Mouse (Mus musculus) limb, embryonic 11.5 days (tissue): ENCODE results near the gene Pcnx4. TPM values are rescaled to one million over a fixed set of nuclear protein-coding genes. Genes with fewer than 3 reads are reported as not detected.

Experiments used
- ATAC-seq: fragments of 200-750 bp; cut with Nextera tagmentation; 2 replicates; pipeline ENCODE4 v1.8.0; 2017; ENCODE audit warnings: low read depth; ENCODE audit not compliant: insufficient number of reproducible peaks, low FRiP score, low TSS enrichment
- DNase-seq: peaks from one replicate; pipeline ENCODE4 v3.0.0-alpha.2; 2015; ENCODE audit warnings: low spot score
- H3K27ac ChIP-seq: fragments of 300-500 bp; sonication (generic); replicated peaks from 2 replicates; pipeline ENCODE4 v1.5.1; 2014; ENCODE audit warnings: low read depth, mild to moderate bottlenecking, low read length
- H3K27me3 ChIP-seq: fragments of 300-500 bp; sonication (generic); 2 replicates; pipeline ENCODE4 v1.6.1; 2014; ENCODE audit warnings: mild to moderate bottlenecking, low read length, mixed read lengths; ENCODE audit not compliant: control insufficient read depth, insufficient read depth
- H3K36me3 ChIP-seq: fragments of 300-500 bp; sonication (generic); 2 replicates; pipeline ENCODE4 v1.6.1; 2014; ENCODE audit warnings: mild to moderate bottlenecking, low read length, moderate library complexity, mixed read lengths; ENCODE audit not compliant: control insufficient read depth, insufficient read depth
- H3K4me1 ChIP-seq: fragments of 300-500 bp; sonication (generic); 2 replicates; pipeline ENCODE4 v1.6.1; 2014; ENCODE audit warnings: low read length, mixed read lengths; ENCODE audit not compliant: control insufficient read depth, insufficient read depth
- H3K4me2 ChIP-seq: fragments of 300-500 bp; sonication (generic); 2 replicates; pipeline ENCODE4 v1.6.1; 2014; ENCODE audit warnings: low read depth, mild to moderate bottlenecking, moderate library complexity; ENCODE audit not compliant: severe bottlenecking
- H3K4me3 ChIP-seq: fragments of 300-500 bp; sonication (generic); 2 replicates; pipeline ENCODE4 v1.5.1; 2014; ENCODE audit warnings: low read depth, low read length
- H3K9ac ChIP-seq: fragments of 300-500 bp; sonication (generic); 2 replicates; pipeline ENCODE4 v1.6.1; 2014; ENCODE audit warnings: mild to moderate bottlenecking, low read length
- H3K9me3 ChIP-seq: fragments of 300-500 bp; sonication (generic); 2 replicates; pipeline ENCODE4 v1.6.1; 2016; ENCODE audit warnings: low read length; ENCODE audit not compliant: control insufficient read depth
- WGBS: fragments of 180-500 bp; shearing (Covaris S2); extraction: QIAGEN DNeasy Blood & Tissue Kit; methylation state at CpG from one replicate; pipeline ENCODE4 v1.1.7; 2014; 5-methylcytosine and 5-hydroxymethylcytosine counted together
- polyA plus RNA-seq: library from polyadenylated mRNA; unstranded; fragments of >200 nt; fragmentation: Nextera tagmentation; extraction: Ambion mirVana; gene quantifications from 2 replicates; pipeline ENCODE4 v1.2.1, GENCODE M21; 2014

Pcnx4 gene
- polyA plus RNA-seq, 1 experiment from 2014 or later: 13.0 TPM

DNA sequence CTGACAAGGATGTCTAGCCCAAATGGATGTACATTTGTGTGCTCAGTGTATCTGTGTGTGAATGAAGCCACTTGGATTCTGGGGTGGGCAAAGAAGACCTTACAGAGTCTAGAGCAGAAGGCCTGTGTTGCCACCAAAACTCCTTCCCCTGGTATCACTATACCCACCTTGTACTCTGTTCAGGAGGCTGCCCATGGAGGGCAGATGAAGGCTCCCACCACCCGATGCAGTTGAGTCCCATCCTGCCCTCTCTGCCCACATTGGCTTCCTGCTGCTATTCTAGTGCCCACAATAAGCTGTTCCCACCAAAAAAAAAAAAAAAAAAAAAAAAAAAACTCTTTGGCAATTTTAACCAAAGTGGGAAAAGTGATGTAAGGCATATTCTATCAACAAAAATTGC, 85.3 kb downstream of the Pcnx4 start:
- no peaks in the 10 kb centered on the region for H3K36me3 ChIP-seq
- 84% methylated on average over 1 of the region's 1 CpGs for WGBS
- DNase-seq: no peak
- H3K4me2 ChIP-seq: no peak overlapping the region
- H3K4me3 ChIP-seq: no peak overlapping the region
- no peak for ATAC-seq
- H3K27me3 ChIP-seq: no peaks in the 10 kb centered on the region
- no peaks in the 10 kb centered on the region for H3K9me3 ChIP-seq
- H3K9ac ChIP-seq: no peak overlapping the region
- no peak overlapping the region for H3K27ac ChIP-seq
- no peaks in the 10 kb centered on the region for H3K4me1 ChIP-seq

DNA sequence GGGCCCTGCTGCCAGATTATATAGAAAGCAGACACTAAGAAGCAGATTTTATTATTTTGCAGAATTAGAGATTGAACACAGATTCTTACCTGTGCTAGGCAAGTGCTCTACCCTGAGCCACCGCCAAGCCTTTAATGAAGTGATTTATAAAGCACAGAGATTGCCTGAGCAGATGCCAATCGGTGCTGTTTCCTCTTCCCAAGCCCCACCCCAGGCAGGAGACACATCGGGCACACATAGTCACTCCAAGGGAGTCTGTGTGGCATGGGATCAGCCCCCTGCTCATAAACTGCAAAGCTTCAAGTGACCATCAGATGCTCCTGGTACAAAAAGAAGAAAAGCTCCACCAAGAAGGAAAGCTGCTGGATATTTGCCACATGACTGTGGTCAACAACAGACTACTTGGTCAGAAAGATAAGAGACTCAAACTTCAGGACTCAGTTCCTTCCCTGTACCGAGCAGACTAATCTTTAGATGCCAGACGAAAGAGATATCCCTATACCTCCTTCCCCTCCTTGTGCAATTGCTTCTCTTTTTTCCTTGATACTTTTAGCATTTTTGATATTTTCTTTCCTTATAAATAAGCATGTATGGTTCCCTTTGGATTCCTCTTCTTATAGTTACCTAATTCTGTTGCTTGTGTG, 86.8 kb downstream of the Pcnx4 start:
- Histone ChIP-seq H3K9ac (no peak overlapping the region), H3K4me3 (no peak overlapping the region), H3K4me2 (no peak overlapping the region), H3K36me3 (no peaks in the 10 kb centered on the region), H3K27me3 (no peaks in the 10 kb centered on the region), H3K4me1 (no peaks in the 10 kb centered on the region), H3K27ac (no peak overlapping the region), H3K9me3 (no peaks in the 10 kb centered on the region)
- ATAC-seq: no peak
- DNase-seq: no peak
- 80% methylated on average over 5 of the region's 5 CpGs for WGBS

DNA sequence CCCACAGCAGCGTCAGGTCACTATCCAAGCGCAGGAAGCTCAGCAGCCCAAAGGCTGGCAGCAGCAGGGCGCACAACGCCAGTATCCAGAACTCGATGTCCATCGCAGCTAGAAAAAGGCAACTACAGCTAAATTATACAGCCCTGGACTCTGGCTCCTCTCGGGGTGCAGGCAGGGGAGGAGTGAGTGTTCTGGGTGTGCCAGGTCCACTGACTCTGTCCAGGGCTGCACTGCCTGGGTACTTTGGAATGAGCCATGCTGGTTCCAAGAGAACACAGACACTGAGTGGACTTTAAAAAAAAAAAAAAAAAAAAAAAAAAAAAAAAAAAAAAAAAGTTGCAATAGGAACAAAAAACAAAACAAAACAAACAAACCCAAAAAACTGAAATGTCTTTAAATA, 92.6 kb downstream of the Pcnx4 start:
- WGBS: over 99% methylated on average over 7 of the region's 7 CpGs
- ATAC-seq: no peak
- Histone ChIP-seq H3K4me1 (no peaks in the 10 kb centered on the region), H3K27ac (no peak overlapping the region), H3K4me3 (no peak overlapping the region), H3K9me3 (no peaks in the 10 kb centered on the region), H3K9ac (no peak overlapping the region), H3K4me2 (no peak overlapping the region), H3K27me3 (no peaks in the 10 kb centered on the region), H3K36me3 (no peaks in the 10 kb centered on the region)
- DNase-seq: no peak

Other genes starting within 250 kb of the Pcnx4 start
- gene Rtn1, start 127.3 kb upstream of the Pcnx4 start, polyA plus RNA-seq: 8.4 and 9.3 TPM in 2 replicates
- 0.85 and 0.87 TPM in 2 replicates for gene Lrrc9, start 94.5 kb upstream of the Pcnx4 start, polyA plus RNA-seq
- gene Gm4756, start 113.3 kb downstream of the Pcnx4 start, polyA plus RNA-seq: not detected in 2 replicates
- 3.7 and 5.6 TPM in 2 replicates for gene Dhrs7, start 128.5 kb downstream of the Pcnx4 start, polyA plus RNA-seq
- 63.4 and 69.1 TPM in 2 replicates for gene Ppm1a, start 221.1 kb downstream of the Pcnx4 start, polyA plus RNA-seq